Mouse (Mus musculus) spleen, postnatal 10 days (tissue): Measurements from ENCODE around the gene Gm20696.

ENCODE experiments used
- DNase-seq, 2 experiments: peaks; one replicate each; pipeline ENCODE4 v3.0.0; 2021 to 2022; ENCODE audit warnings: low spot score in 2 of 2

Gene Gm20696

DNA sequence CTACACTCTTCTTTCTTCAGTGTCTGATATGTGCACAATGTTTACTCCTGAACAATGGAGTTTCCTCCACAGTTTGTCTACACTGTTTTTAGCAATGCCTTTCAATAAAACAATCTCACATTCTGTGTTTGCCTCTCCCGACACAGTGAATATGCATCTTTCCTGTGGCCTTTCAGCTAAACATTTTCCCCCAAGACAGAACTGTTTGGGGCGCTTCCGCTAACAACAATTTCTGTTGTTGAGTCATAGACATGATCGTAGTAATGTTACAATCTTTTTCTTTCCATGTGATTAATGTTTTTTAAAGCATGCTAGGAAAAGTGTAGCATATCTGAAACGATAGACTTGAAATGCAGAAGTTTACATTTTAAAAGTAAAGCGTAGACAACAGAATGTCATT, 338.5 kb downstream of the Gm20696 start:
- no peak for DNase-seq

DNA sequence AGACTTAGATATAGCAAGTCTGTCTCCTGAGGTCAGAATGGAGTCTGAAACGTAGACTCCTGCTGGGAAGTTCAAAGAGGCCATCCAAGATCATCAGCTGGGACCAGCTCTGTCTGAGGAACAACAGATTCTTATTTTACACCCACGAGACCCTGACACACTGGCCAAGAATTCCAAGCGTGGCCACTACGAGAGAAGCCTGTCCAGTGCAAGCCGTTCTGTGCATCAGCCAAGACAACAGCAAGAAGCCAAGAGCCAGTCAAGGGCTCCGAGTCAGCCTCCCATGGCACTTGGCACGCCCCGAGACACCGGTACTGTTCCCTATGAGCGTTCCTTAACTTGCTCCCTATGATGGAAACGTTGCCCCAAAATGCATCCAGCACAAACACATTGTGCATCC, 338.9 kb downstream of the Gm20696 start:
- no peak for DNase-seq

DNA sequence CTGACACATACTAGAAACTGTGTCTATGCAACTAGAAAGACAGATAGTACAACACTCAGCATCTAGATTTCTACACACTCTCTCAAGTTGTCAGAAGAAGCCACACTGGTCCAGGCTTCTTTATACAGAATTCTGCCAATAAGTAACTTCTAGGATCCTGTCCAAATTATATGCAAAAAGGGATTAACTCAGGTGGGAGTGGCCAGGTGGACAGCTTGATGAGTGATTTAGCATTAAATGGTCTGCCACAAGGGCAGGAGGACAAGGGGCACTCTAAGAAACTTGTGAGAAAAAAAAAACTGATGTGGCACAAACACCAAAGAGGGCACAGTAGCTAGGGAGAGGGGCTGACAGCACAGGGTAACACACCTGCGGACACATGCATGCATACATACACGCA, 340.7 kb downstream of the Gm20696 start:
- DNase-seq: no peak

DNA sequence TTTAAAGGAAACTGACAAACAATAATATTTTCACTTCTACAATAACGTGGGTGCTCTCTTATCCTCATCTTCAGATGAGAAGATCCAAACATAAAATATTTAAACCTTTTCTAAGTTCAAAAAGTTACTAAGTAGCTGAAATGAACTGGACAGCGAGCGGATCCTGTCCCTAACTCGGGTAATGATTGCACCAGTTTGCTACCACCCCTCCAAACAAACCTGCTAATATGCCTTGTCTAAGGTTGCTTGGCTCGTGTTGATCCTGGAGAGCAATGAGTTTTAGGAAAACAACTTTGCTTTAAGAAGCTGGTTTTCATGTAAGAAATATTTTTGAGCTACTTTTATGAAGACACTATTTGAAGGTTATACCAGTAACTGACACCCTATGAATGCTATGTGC, 341.1 kb downstream of the Gm20696 start:
- DNase-seq: no peak

DNA sequence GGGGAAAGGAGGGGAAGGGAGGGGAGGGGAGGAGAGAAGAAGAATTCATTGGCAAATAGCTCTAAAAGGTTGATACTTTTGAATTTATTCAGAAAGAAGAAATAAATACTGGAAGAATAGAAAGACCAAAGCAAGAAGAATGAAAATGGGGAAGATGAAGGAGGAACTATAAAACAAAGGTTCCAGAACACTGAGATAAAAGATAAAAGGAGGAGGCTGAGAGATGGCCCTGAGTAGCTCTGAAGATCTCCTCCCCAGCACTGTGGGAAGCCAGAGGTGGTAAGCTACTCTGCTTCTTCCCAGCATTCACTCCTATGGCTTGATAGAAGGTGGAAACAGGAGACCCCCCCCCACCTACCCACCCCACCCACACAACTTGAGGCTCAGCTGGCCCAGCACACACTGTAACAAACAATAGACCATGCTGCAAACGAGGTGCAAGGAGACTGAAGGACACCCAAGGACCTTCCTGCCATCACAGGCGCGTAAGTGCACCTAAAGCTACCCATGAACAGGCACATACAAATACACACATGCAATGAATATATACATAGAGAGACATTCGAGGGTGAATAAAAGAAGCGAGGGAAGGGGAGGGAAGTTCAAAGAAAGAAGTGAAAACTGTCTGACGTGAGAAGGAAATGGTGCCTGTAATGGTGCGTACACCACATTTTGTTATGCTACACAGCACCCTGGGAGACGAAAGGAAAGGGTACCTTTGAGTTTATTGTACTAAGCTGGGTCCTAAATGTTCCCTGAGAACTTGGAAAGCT, 344.3 kb downstream of the Gm20696 start:
- DNase-seq: no peak

DNA sequence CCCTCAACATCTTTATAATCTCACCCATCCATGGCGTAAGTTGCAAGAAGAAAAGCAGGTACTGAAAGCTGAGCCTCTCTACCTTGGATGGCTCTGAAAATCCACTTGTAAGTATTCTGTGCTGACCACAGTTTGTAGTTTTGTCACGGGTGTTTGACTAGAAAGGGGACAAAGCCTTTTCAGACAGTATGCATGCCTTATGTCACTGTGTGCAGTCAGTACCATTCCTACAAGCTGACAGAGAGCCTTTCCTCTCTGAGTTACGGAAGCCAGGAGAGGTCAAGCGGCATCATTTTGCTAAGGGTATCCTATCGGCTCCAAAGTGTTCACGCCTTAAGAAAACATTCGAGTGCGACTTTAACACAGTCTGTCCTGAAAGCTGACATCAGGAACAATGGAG, 346.2 kb downstream of the Gm20696 start:
- DNase-seq: no peak

DNA sequence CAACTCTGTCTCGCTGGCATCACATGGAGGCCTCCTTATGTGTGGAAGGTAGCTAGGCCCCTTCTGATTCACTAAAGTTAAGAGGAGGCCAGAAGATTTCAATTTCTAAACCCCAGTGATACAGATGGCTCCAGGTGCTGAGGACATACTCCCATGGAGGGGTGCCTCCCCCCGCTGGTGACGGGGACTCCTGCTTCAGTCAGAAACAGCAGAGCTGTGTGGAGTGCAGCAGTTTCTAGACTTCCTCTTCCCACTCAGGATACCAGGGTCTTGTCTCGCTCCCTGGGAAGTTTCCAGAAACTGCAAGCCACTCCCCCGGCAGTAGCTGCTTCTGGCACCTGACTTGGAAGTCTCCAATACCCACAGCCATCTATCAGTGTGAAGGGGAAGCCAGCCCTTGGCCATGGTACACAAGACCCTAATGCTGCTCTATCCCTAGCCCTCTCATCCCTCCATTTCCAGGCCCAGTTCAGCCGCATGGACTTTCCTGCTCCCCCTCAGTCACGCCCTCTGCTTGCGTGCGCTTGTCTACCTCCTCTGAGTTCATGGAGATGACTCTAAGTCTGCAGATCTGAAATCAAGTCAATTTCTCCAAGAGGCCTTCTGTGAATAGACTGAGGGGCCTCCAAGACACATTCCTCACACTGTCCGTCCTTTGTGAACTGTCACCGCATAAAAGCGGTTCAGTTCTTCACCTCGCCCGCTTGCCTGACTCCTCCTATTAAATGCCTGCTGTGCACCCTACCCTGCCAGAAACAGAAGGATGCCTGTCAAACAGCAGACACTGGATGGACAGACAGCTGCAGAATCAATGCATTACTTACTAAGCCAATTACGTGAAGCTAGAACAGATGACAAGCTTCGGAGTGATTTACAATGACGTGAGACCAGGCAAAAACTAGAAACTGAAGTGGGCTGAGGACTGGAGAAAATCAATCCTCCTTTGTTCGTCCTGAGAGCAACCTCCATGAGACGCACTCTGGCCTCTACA, 346.9 kb downstream of the Gm20696 start:
- DNase-seq: no peak

DNA sequence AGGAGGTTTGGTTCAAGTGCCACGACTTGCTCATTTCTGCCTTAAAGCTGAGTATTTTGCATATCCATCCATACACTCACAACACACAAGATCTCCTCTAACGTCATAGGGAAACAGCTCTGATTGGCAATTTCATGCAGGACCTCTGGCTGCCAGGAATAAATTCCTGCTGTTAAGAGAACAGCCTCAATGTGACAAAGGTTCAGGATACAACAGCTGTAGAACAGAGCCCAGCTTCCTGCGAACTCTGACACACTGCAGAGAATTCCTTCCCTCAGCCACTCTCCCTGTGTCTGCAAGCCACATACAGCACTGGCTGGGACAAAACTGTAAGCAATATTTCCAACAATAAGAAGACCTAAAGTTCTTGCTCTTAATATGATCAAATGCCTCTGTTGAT, 351.9 kb downstream of the Gm20696 start:
- DNase-seq: no peak

DNA sequence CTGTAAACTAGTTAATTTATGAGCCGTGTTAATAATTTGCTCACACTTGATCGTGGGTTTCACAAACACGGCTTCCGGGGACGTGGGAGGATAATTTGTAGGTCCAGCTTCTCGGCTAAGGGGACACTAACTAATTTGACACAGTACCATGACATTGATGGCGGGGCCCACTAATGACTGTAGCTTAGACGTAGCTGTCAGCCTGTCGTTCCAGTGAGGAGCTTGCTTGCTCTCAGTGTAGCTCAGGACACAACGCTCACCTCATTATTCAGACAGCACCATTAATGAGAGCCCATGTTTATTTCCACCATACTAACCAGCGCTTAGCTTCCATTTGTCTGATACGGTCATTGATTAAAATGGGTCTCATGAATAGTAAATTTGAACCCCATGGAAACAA, 356.1 kb downstream of the Gm20696 start:
- DNase-seq: no peak

DNA sequence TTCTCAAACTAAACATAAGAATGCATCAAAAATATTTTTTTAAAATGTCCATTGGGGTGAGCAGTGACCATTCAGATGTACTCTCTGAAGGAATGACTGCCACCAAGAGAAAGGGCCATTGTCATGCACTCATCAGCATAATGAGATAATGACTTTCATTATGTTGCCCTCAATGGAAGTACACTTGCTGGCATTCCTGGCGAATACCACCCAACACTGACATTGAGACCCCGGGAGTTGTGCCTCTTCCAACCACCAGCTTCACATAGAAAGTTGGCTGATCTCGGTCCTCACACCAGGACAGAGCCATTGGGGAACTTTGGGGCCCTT, 356.5 kb downstream of the Gm20696 start:
- DNase-seq: no peak

DNA sequence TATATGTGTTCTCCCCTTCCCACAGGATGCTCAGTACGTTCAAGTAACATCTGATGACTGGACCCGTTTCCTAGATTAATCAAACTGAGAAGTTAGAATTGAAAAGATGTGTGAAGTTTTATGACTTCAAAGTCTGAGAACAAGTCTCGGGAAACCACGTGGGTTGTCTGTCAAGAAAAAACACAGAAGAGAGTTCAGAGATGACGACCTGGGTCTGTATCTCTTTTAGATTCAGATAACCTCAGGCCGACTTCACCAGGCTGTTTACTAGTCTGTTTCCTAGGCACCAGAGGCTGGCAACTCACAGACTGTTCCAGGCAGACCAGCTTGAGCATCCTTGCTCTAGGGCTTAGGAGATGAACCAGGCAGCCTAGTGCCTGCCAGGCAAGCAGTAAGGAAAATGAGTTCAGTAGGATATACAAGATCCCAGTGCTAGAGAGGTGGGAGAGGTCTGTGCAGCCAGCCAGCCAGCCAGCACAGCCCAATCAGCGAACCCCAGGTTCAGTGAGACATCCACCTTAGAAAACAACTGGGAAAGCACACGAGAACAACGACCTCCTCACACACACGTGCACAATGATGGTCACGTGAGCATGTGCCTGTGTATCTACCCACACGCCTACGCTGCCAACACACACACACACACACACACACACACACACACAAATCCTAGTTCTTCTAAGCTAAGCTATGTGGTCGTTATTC, 357.0 kb downstream of the Gm20696 start:
- DNase-seq: no peak

DNA sequence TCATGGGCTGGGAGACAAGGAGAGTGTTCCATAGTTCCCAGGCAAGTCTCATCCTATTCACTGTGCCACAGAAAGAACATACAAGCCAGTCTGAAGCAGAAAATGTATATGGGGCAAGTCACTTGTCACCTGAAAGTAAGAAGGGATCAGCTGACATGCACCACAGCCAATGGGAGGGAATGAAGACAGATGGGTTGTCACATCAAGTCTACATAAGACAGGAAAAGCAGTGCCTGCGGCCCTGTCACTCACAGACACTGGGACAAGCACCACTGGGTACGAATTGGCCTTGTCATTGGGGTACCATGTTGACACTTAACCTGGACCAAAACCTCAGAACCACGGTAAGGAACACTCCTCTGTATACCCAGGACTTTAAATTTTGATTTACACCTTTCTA, 360.8 kb downstream of the Gm20696 start:
- no peak for DNase-seq

DNA sequence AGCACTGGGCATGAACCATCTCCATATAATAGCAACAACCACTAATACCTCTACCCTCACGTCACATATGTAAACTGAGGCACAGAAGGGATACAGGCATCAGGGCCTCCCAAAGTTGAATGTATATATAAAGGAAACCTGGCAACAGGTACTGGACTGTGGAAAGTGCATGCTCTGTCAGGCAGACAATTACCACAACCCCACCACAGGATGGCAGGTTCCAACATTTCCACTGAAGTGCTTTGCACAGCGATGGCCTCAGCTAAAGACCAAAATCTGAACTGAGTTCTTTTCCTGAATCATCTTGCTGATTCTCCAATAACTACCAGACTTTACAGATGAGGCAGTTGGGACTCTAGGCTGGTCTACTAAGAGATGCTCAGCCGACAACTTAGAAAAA, 361.4 kb downstream of the Gm20696 start:
- no peak for DNase-seq

DNA sequence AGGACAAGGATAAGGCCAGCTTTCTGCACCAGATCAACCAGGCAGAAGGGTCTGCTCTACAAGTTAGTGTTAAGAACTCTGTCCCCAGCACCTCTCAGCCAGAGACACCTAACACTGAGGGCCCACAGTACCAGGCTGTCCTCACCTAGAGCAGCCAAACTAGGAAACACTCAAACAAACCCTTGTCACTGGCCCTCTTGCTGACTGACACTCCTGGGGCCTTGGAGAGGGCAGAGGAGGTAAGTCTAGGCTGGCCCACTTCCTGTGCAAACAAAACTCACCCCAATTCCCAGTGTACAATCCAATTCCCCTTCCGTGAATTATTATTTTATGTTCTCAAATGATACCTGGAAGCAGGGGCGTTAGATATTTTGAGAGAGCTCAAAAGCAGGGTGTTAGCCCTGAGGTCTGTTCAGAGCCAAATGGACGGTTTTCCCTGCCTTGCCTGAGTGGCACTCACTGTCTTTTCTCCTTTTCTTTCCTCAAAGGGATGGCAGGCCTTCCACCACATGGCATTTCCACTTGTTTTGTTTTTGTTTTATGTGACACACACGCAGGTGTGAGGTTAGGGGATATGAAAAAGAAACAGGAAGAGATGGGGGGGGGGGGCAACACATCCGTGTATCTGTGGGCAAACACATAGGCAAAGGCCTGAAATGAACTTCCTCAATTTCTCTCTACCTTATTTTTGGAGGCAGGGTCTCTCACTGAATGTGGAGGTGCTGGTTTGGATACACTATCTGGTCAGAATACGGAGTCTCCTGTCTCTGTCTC, 363.7 kb downstream of the Gm20696 start:
- DNase-seq: no peak

DNA sequence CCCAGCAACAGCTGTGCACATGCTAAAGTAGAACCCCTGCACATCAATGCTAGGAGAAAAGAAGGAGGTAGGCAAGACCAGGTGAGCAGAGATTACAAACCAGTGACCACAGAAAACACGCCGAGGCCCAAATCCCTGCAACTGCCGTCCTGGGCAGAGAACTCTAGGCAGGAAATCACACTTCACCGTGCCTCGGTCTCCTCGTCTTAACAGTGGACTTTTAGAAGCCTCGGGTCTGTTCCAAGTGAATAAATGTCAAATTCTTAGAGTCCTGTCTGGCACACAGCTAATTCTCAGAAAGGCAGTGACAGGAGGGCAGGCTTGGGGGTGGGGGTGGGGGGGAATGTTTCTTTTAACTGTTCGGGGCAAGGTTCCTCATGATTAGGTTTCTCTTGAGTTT, 364.7 kb downstream of the Gm20696 start:
- DNase-seq: no peak

DNA sequence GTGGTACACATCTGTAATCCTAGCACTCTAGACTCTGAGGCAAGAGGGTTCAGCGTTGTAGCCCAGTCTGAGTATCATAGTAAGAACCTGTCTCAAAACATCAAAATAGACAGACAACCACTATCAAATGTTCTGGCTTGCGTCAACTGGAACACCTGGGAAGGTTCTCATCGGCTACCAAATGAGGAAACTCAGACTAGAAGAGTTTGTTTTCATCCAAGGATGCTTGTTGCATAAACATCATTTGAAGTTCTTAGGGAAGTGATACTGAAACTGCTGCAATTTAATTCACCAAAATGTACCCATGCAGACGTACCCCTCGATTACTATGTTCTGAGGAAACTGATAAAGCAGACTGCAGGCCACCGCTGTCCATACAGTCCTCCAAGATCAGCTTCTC, 366.4 kb downstream of the Gm20696 start:
- DNase-seq: no peak

DNA sequence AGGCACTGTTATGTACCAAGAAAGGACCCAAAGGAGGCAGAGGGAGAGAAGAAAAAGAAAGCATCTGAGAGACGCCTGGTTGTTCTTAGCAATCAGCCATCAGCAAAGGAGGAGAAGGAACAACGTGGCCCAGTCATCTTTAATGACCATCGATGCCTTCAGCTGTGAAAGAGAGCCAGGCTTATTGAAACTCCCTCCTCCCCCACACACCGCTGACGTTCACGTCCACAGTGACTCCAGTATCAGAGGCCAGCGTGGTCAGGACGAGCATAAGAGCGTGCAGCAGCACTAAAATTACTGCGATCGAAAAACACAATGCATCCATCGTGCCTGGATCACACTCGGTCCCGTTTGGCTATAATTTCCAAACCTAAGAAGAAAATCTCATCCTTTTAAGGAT, 367.4 kb downstream of the Gm20696 start:
- no peak for DNase-seq

DNA sequence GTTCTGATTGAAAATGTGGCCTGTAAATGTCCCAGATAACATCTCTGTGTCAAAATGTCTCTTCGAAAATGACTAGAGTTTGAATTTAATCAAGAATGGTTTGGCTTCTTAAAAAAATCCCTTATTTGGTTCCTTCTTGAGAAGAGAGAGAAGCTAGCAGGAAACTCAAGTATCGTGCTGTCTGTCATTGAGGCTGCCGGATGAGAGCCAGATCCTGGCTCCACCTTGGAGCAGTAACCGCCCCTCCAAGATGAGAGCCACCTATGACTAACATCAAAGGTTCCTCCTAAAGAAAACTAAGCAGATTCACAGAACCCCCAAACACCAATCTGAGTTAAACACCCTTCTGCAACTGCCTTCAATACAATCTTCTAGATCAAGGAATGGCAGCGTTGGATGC, 369.1 kb downstream of the Gm20696 start:
- DNase-seq: no peak

DNA sequence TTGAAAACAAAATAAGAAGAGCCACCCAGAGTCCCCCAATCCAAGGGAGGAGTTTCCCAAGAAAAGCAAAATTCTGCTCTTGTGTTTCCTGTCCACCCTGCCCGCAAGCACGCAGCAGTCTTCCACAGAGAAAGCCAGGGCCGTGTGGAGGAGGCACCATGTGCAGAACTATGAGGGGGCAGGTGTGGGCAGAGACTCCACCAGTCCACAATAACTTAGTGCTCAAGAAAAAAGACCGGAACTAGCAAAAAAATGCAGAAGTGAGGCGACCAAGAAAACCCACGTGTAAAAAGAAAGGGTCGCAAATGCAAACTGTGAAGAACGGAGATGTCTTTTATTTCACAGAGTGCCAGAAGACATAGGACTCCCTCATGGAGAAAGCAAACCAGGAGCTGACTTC, 371.1 kb downstream of the Gm20696 start:
- peak in 1 of 2 experiments; percentile 42 for DNase-seq

DNA sequence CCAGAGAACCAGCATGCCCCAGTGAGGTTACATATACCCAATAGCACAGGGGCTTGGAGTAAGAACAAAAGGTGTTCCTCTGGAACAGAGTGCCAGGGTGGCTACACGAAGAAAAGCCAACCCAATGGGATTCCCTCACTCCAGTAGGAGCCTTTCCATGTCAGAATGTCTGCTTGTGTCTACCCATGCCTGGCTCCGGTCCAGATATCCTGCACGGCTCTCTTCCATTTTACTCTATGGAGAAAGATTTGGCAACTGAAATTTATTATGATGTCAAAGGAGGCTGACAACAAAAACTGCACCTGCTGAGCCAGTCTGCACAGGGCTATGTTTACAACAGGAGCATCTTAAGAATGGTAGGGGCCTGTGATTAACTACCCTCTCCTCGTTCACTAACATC, 377.4 kb downstream of the Gm20696 start:
- no peak for DNase-seq

DNA sequence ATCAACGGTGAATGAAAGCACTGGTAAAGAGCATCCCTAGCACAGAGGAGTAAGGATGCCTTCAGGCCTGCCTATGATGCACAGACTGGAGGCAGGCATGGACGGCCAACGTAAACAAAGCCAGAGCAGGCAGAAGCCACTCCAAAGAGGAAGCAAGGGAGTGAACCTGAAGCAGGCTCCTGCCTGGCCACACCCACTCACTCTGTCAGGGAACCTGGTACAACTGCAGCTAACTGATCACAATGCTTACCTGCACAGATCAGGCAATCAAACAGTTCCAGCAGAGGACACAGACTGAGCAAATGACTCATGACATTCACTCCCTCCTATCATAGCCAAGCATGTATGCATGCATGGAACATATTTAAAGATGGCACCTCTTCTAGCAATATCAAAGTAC, 381.6 kb downstream of the Gm20696 start:
- no peak for DNase-seq

DNA sequence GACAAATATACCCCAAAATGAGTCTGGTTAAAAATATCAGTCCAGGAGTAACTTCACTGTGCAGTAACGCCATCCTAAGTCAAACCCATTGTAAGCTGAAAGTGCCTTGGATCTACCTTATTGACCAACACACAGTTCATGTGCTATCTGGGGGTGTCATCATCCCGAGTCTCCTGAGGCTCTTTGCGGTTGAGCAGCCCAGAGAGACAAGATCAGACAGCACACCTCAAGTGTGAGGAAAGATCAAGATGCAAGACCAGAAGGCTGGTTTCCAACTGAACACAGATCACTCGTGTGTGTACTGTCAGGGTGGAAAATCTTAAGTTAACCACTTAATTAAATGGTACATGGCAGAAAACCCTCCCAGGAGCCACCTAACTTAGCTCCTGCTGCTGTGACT, 382.6 kb downstream of the Gm20696 start:
- no peak for DNase-seq
